Mouse (Mus musculus) hindbrain, embryonic 10.5 days (tissue): Measurements from ENCODE around the gene Pla2g15. TPM values are rescaled to one million over a fixed set of nuclear protein-coding genes. Genes with fewer than 3 reads are reported as not detected.
A peak's percentile ranks its signal among the peaks of the same experiment; 100 is the strongest.
"Not testable (repeated sequence)": the region's sequence is repeated elsewhere in the genome, so short reads cannot be mapped to it uniquely, and the experiment has no call there.

Experiments used
- DNase-seq: peaks from one replicate; pipeline ENCODE4 v3.0.0-alpha.2; 2017; ENCODE audit warnings: low spot score
- H3K27ac ChIP-seq: fragments of 300-500 bp; sonication (generic); 2 replicates; pipeline ENCODE4 v1.5.1; 2016; ENCODE audit warnings: mild to moderate bottlenecking, moderate library complexity
- H3K27me3 ChIP-seq: fragments of 300-500 bp; sonication (generic); 2 replicates; pipeline ENCODE4 v1.6.1; 2016; ENCODE audit warnings: mild to moderate bottlenecking; ENCODE audit not compliant: poor library complexity, insufficient read depth, severe bottlenecking
- H3K36me3 ChIP-seq: fragments of 300-500 bp; sonication (generic); 2 replicates; pipeline ENCODE4 v1.6.1; 2016; ENCODE audit warnings: mild to moderate bottlenecking, moderate library complexity
- H3K4me1 ChIP-seq: fragments of 300-500 bp; sonication (generic); replicated peaks from 2 replicates; pipeline ENCODE4 v1.6.1; 2016; ENCODE audit warnings: mild to moderate bottlenecking
- H3K4me3 ChIP-seq: fragments of 300-500 bp; sonication (generic); 2 replicates; pipeline ENCODE4 v1.5.1; 2016; ENCODE audit warnings: mild to moderate bottlenecking, moderate library complexity
- H3K9me3 ChIP-seq: fragments of 300-500 bp; sonication (generic); 2 replicates; pipeline ENCODE4 v1.6.1; 2016; ENCODE audit warnings: mild to moderate bottlenecking, moderate library complexity
- WGBS: fragments of 180-500 bp; shearing (Covaris S2); methylation state at CpG from one replicate; pipeline ENCODE4 v1.1.7; 2016; 5-methylcytosine and 5-hydroxymethylcytosine counted together
- polyA plus RNA-seq: library from polyadenylated mRNA; unstranded; fragments of >200 nt; fragmentation: Nextera tagmentation; extraction: Ambion mirVana; gene quantifications from 2 replicates; pipeline ENCODE4 v1.2.1, GENCODE M21; 2016

The Pla2g15 gene
- polyA plus RNA-seq, 1 experiment from 2014 or later, result 15.0 TPM

- 95% methylated on average over 3 of the region's 3 CpGs for WGBS
- H3K27ac ChIP-seq, result no peak overlapping the region
- peaks cover 93% of the 10 kb centered on the region for H3K36me3 ChIP-seq
These were observed 36.2 kb downstream of the Pla2g15 start for GRCm38 (mm10) chr8:106186394-106186793.

GRCm38 (mm10) chr8:106189162-106189561 is 39.0 kb downstream of the Pla2g15 start:
- no peak overlapping the region for H3K27ac ChIP-seq
- H3K4me1 ChIP-seq, result no peaks in the 10 kb centered on the region
- WGBS, result 98% methylated on average over 4 of the region's 4 CpGs
- DNase-seq, result no peak
- no peaks in the 10 kb centered on the region for H3K9me3 ChIP-seq
- no peaks in the 10 kb centered on the region for H3K27me3 ChIP-seq
- H3K4me3 ChIP-seq, result no peak overlapping the region
- peaks cover 94% of the 10 kb centered on the region for H3K36me3 ChIP-seq

More at GRCm38 (mm10) chr8:106186394-106186793, 36.2 kb downstream of the Pla2g15 start:
- Histone ChIP-seq H3K4me1 (no peaks in the 10 kb centered on the region), H3K4me3 (no peak overlapping the region), H3K9me3 (no peaks in the 10 kb centered on the region), H3K27me3 (no peaks in the 10 kb centered on the region)
- no peak for DNase-seq

DNA sequence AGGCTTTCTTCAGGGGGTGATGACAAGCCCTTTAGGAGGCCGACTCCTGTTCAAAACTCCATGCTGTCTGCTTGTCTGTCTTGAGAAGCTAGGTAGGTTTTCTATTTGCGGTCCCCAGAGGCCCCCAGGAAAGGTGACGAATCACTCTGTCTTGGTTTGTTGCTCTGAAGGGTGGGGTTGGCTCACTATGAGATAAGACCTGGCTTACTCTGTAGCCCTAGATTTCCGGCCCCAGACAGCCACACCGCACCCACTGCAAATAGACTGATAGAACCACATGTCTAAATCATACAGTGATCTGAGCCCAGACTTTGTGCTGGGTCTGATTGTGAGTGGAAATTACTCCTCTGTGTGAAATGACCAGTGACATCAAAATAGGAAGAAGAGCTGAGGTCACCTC is 41.4 kb downstream of the Pla2g15 start:
- no peak for DNase-seq
- no peaks in the 10 kb centered on the region for H3K27me3 ChIP-seq
- no peaks in the 10 kb centered on the region for H3K4me1 ChIP-seq
- H3K27ac ChIP-seq, result no peak overlapping the region
- H3K4me3 ChIP-seq, result no peak overlapping the region
- H3K9me3 ChIP-seq, result no peaks in the 10 kb centered on the region
- H3K36me3 ChIP-seq, result peaks cover 94% of the 10 kb centered on the region
- WGBS, result 93% methylated on average over 5 of the region's 5 CpGs

DNA sequence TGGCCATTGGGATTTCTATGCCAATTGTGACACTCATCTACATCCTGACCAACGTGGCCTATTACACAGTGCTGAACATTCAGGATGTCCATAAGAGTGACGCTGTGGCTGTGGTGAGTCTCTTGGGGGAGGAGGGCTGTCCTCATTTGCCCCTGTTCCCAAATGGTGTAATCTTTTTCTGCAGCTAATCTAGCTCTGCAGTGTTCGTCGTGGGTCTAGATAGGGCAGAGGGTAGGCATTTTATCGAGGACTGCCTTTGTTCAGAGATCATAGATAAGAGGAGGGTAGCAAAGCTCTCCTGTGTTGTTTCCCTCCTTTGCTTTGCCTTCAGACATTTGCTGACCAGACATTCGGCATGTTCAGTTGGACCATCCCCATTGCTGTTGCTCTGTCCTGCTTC is 43.0 kb downstream of the Pla2g15 start:
- no peak overlapping the region for H3K27ac ChIP-seq
- H3K4me1 ChIP-seq, result no peaks in the 10 kb centered on the region
- no peaks in the 10 kb centered on the region for H3K9me3 ChIP-seq
- peaks cover 94% of the 10 kb centered on the region for H3K36me3 ChIP-seq
- no peak overlapping the region for H3K4me3 ChIP-seq
- H3K27me3 ChIP-seq, result no peaks in the 10 kb centered on the region
- DNase-seq, result no peak
- WGBS, result 89% methylated on average over 6 of the region's 6 CpGs

- H3K36me3 ChIP-seq, result peaks cover 92% of the 10 kb centered on the region
- H3K27ac ChIP-seq, result no peak overlapping the region
- no peaks in the 10 kb centered on the region for H3K27me3 ChIP-seq
- 90% methylated on average over 5 of the region's 5 CpGs for whole genome bisulfite sequencing
- H3K4me3 ChIP-seq, result no peak overlapping the region
- DNase-seq, result no peak
- H3K9me3 ChIP-seq, result no peaks in the 10 kb centered on the region
- H3K4me1 ChIP-seq, result no peaks in the 10 kb centered on the region
These were observed 43.9 kb downstream of the Pla2g15 start for GRCm38 (mm10) chr8:106194062-106194461.

DNA sequence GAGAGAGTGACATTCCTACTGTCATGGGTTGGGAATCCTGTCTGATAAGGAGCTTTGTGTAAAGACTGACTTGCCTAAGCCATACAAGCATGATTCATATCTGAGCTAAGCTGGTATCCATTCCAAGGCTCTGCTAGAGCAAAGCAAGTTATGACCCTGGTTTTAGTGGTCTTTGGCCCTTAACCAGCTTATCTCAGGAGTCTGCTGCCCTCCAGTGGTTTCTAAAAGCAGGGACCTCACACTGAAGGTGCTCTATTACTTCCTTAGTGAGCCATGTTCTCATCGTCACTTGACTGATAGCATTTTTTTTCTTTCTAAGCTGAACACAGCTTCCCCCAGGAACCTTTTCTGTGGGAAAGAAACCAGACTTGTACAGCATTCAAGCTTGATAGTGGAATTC is 48.5 kb downstream of the Pla2g15 start:
- WGBS, result 33% methylated on average over 1 of the region's 1 CpGs
- H3K9me3 ChIP-seq, result no peaks in the 10 kb centered on the region
- H3K27ac ChIP-seq, result no peak overlapping the region
- no peak overlapping the region for H3K4me3 ChIP-seq
- no peaks in the 10 kb centered on the region for H3K4me1 ChIP-seq
- H3K27me3 ChIP-seq, result no peaks in the 10 kb centered on the region
- peak; percentile 34 for DNase-seq
- H3K36me3 ChIP-seq, result peaks cover 98% of the 10 kb centered on the region

DNA sequence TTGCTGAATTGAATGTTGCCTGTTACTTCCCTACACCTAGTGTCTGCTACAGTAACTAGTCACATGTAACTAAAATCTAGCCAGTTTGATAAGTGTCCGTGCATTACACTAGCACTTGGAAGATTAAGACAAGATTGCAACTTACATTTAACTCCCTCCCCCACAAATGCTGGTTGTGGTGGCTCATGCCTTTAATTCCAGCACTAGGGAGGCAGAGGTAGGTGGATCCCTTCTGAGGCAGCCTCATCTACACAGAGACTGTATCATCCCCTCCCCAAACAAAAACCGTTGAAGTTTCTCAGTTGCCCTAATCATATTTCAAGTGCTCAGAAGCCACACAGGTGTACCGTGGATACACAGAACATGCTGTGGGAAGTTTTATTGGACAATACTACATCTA is 49.4 kb downstream of the Pla2g15 start:
- not testable (repeated sequence) for H3K4me1 ChIP-seq, H3K4me3 ChIP-seq, H3K9me3 ChIP-seq, H3K27ac ChIP-seq, DNase-seq, H3K27me3 ChIP-seq
- WGBS, result 90% methylated on average over 3 of the region's 3 CpGs
- H3K36me3 ChIP-seq, result peaks cover 98% of the 10 kb centered on the region

- DNase-seq, result peak; percentile 6
- H3K27ac ChIP-seq, result peak overlapping the region; percentile 95
- H3K9me3 ChIP-seq, result no peaks in the 10 kb centered on the region
- under 1% methylated on average over 35 of the region's 35 CpGs for WGBS
- peaks cover 24% of the 10 kb centered on the region for H3K4me1 ChIP-seq
- peak overlapping the region; percentile 96 for H3K4me3 ChIP-seq
- no peaks in the 10 kb centered on the region for H3K27me3 ChIP-seq
- peaks cover 65% of the 10 kb centered on the region for H3K36me3 ChIP-seq
These were observed 60.0 kb downstream of the Pla2g15 start for GRCm38 (mm10) chr8:106210035-106210731.

- no peaks in the 10 kb centered on the region for H3K9me3 ChIP-seq
- peaks cover 24% of the 10 kb centered on the region for H3K4me1 ChIP-seq
- under 1% methylated on average over 52 of the region's 52 CpGs for whole genome bisulfite sequencing
- peak within 1 kb of the TSS; percentile 95 for H3K27ac ChIP-seq
- peak; percentile 93 for DNase-seq
- H3K27me3 ChIP-seq, result no peaks in the 10 kb centered on the region
- H3K4me3 ChIP-seq, result peak within 1 kb of the TSS; percentile 96
- H3K36me3 ChIP-seq, result peaks cover 65% of the 10 kb centered on the region
These were observed 60.7 kb downstream of the Pla2g15 start, which contains the start of the genes Slc7a6os and Prmt7 for GRCm38 (mm10) chr8:106210821-106211345. Gene Slc7a6os (minus strand): TSS chr8:106210935. Gene Prmt7 (plus strand): TSS chr8:106210936.

- H3K27me3 ChIP-seq, result no peaks in the 10 kb centered on the region
- peak overlapping the region; percentile 95 for H3K27ac ChIP-seq
- no peak for DNase-seq
- peak overlapping the region; percentile 96 for H3K4me3 ChIP-seq
- no peaks in the 10 kb centered on the region for H3K9me3 ChIP-seq
- peaks cover 24% of the 10 kb centered on the region for H3K4me1 ChIP-seq
- WGBS, result 7% methylated on average over 13 of the region's 13 CpGs
- H3K36me3 ChIP-seq, result peaks cover 66% of the 10 kb centered on the region
These were observed 61.2 kb downstream of the Pla2g15 start for GRCm38 (mm10) chr8:106211421-106211820.

DNA sequence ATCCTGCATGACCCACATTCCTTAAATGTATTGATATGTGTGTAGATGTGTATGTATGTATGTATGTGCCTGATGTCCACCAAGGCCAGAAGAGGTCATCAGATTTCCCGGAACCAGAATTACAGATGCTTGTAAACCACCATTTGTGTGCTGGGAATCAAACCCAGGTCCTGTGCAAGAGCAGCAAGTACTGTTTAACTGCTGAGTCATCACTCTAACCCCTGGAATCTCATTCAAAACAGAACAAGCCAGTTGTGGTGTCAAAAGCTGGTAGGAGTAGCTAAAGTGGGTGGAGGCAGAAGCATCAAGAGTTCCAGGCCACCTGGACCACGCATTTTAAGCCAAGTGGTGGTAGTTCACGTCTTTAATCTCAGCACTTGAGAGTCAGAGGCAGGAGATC is 63.8 kb downstream of the Pla2g15 start:
- 96% methylated on average over 3 of the region's 3 CpGs for WGBS
- H3K27me3 ChIP-seq, result no peaks in the 10 kb centered on the region
- no peak overlapping the region for H3K4me3 ChIP-seq
- no peak for DNase-seq
- no peaks in the 10 kb centered on the region for H3K9me3 ChIP-seq
- peaks cover 68% of the 10 kb centered on the region for H3K36me3 ChIP-seq
- H3K4me1 ChIP-seq, result peaks cover 24% of the 10 kb centered on the region
- H3K27ac ChIP-seq, result no peak overlapping the region
